Mouse (Mus musculus) cerebellum, adult 2 months (tissue): Measurements from ENCODE around the gene Fbxo41.
"Not testable (repeated sequence)": the region's sequence is repeated elsewhere in the genome, so short reads cannot be mapped to it uniquely, and the experiment has no call there.

Experiments used
- CTCF ChIP-seq: fragments of 200-500 bp; IDR thresholded peaks from 2 replicates; pipeline ENCODE4 v1.5.1; 2011; ENCODE audit warnings: low read depth, mild to moderate bottlenecking, control low read depth, low read length, moderate library complexity, borderline replicate concordance; ENCODE audit not compliant: insufficient read depth
- POLR2A ChIP-seq: fragments of 200-500 bp; IDR thresholded peaks from 2 replicates; pipeline ENCODE4 v1.6.1; 2011; ENCODE audit warnings: low read length, control low read depth, borderline replicate concordance; ENCODE audit not compliant: insufficient read depth

DNA sequence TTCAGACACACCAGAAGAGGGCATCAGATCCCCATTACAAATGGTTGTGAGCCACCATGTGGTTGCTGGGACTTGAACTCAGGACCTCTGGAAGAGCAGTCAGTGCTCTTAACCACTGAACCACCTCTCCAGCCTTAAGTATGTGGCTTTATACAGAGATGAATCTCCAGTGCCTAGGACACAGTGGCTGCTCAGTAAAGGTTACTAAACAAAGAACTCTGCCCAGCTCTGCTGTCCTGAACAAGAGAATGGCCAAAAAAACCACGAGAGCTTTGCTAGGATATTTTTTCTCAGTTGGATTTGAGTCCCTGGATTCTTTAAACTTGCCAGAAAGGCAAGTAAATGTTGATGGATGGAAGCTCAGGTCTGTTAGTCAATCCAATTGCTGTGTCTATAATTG is 52.7 kb downstream of the Fbxo41 start:
- not testable (repeated sequence) for TF ChIP-seq CTCF, POLR2A
